Mouse (Mus musculus) stomach, embryonic 15.5 days (tissue): ENCODE data around the gene Med13l. TPM values are rescaled to one million over a fixed set of nuclear protein-coding genes. Genes with fewer than 3 reads are reported as not detected.

Source experiments
- ATAC-seq: fragments of 200-750 bp; cut with Nextera tagmentation; 2 replicates; pipeline ENCODE4 v1.8.0; 2017; ENCODE audit warnings: low read depth, moderate number of reproducible peaks, moderate TSS enrichment; ENCODE audit not compliant: insufficient read depth, low FRiP score
- H3K27ac ChIP-seq: fragments of 300-500 bp; sonication (generic); 2 replicates; pipeline ENCODE4 v1.5.1; 2015; ENCODE audit warnings: mild to moderate bottlenecking, inconsistent platforms
- H3K27me3 ChIP-seq: fragments of 300-500 bp; sonication (generic); replicated peaks from 2 replicates; pipeline ENCODE4 v1.6.1; 2015; ENCODE audit warnings: inconsistent platforms
- H3K36me3 ChIP-seq: fragments of 300-500 bp; sonication (generic); 2 replicates; pipeline ENCODE4 v1.6.1; 2015; ENCODE audit warnings: inconsistent platforms
- H3K4me1 ChIP-seq: fragments of 300-500 bp; sonication (generic); 2 replicates; pipeline ENCODE4 v1.6.1; 2015; ENCODE audit warnings: inconsistent platforms
- H3K4me2 ChIP-seq: fragments of 300-500 bp; sonication (generic); 2 replicates; pipeline ENCODE4 v1.6.1; 2015; ENCODE audit warnings: mild to moderate bottlenecking, inconsistent platforms
- H3K4me3 ChIP-seq: fragments of 300-500 bp; sonication (generic); replicated peaks from 2 replicates; pipeline ENCODE4 v1.5.1; 2015; ENCODE audit warnings: inconsistent platforms
- H3K9ac ChIP-seq: fragments of 300-500 bp; sonication (generic); 2 replicates; pipeline ENCODE4 v1.6.1; 2015; ENCODE audit warnings: inconsistent platforms
- H3K9me3 ChIP-seq: fragments of 300-500 bp; sonication (generic); 2 replicates; pipeline ENCODE4 v1.6.1; 2016; ENCODE audit warnings: inconsistent platforms
- WGBS: fragments of 180-500 bp; shearing (Covaris S2); methylation state at CpG from one replicate; pipeline ENCODE4 v1.1.7; 2015; 5-methylcytosine and 5-hydroxymethylcytosine counted together
- polyA plus RNA-seq: library from polyadenylated mRNA; unstranded; fragments of >200 nt; fragmentation: Nextera tagmentation; extraction: Ambion mirVana; gene quantifications from 2 replicates; pipeline ENCODE4 v1.2.1, GENCODE M21; 2015

The Med13l gene
- polyA plus RNA-seq, 1 experiment from 2014 or later = 11.5 TPM

GRCm38 (mm10) chr5:118667863-118668262 is 107.4 kb downstream of the Med13l start:
- 61% methylated on average over 7 of the region's 7 CpGs for WGBS
- H3K9ac ChIP-seq = no peak overlapping the region
- H3K36me3 ChIP-seq = no peaks in the 10 kb centered on the region
- no peaks in the 10 kb centered on the region for H3K9me3 ChIP-seq
- no peak overlapping the region for H3K4me3 ChIP-seq
- H3K27ac ChIP-seq = no peak overlapping the region
- H3K27me3 ChIP-seq = no peaks in the 10 kb centered on the region
- ATAC-seq = no peak
- peaks cover 28% of the 10 kb centered on the region for H3K4me1 ChIP-seq
- no peak overlapping the region for H3K4me2 ChIP-seq

- ATAC-seq = no peak
- 18% methylated on average over 2 of the region's 2 CpGs for WGBS
- no peak overlapping the region for H3K27ac ChIP-seq
Observed at GRCm38 (mm10) chr5:118668931-118669330, 108.5 kb downstream of the Med13l start.

GRCm38 (mm10) chr5:118672111-118672510 is 111.6 kb downstream of the Med13l start:
- H3K27me3 ChIP-seq = no peaks in the 10 kb centered on the region
- no peaks in the 10 kb centered on the region for H3K36me3 ChIP-seq
- no peak overlapping the region for H3K27ac ChIP-seq
- peaks cover 21% of the 10 kb centered on the region for H3K4me1 ChIP-seq
- H3K4me3 ChIP-seq = no peak overlapping the region
- no peak overlapping the region for H3K9ac ChIP-seq
- H3K4me2 ChIP-seq = no peak overlapping the region
- ATAC-seq = no peak
- H3K9me3 ChIP-seq = no peaks in the 10 kb centered on the region

More at GRCm38 (mm10) chr5:118668931-118669330, 108.5 kb downstream of the Med13l start:
- Histone ChIP-seq H3K9ac (no peak overlapping the region), H3K4me1 (peaks cover 26% of the 10 kb centered on the region), H3K27me3 (no peaks in the 10 kb centered on the region), H3K9me3 (no peaks in the 10 kb centered on the region), H3K36me3 (no peaks in the 10 kb centered on the region), H3K4me2 (no peak overlapping the region), H3K4me3 (no peak overlapping the region)

- H3K9me3 ChIP-seq = no peaks in the 10 kb centered on the region
- H3K9ac ChIP-seq = no peak overlapping the region
- no peak for ATAC-seq
- peaks cover 19% of the 10 kb centered on the region for H3K4me1 ChIP-seq
- no peaks in the 10 kb centered on the region for H3K36me3 ChIP-seq
- 49% methylated on average over 5 of the region's 5 CpGs for WGBS
- no peaks in the 10 kb centered on the region for H3K27me3 ChIP-seq
- H3K4me3 ChIP-seq = no peak overlapping the region
- H3K27ac ChIP-seq = no peak overlapping the region
- H3K4me2 ChIP-seq = no peak overlapping the region
Observed at GRCm38 (mm10) chr5:118673859-118674258, 113.4 kb downstream of the Med13l start.

- no peaks in the 10 kb centered on the region for H3K9me3 ChIP-seq
- H3K27ac ChIP-seq = no peak overlapping the region
- ATAC-seq = peak; percentile 43; the same call in 1 of the 2 replicates
- H3K4me1 ChIP-seq = peaks cover 18% of the 10 kb centered on the region
- H3K36me3 ChIP-seq = no peaks in the 10 kb centered on the region
- H3K9ac ChIP-seq = no peak overlapping the region
- WGBS = 39% methylated on average over 3 of the region's 3 CpGs
- no peak overlapping the region for H3K4me2 ChIP-seq
- H3K4me3 ChIP-seq = no peak overlapping the region
- no peaks in the 10 kb centered on the region for H3K27me3 ChIP-seq
Observed at GRCm38 (mm10) chr5:118674321-118674720, 113.8 kb downstream of the Med13l start.

GRCm38 (mm10) chr5:118675697-118676096 is 115.2 kb downstream of the Med13l start:
- Histone ChIP-seq H3K4me2 (no peak overlapping the region), H3K4me1 (peaks cover 21% of the 10 kb centered on the region), H3K36me3 (no peaks in the 10 kb centered on the region), H3K4me3 (no peak overlapping the region), H3K9ac (no peak overlapping the region), H3K27ac (no peak overlapping the region), H3K27me3 (no peaks in the 10 kb centered on the region), H3K9me3 (no peaks in the 10 kb centered on the region)
- WGBS = 50% methylated on average over 3 of the region's 3 CpGs
- no peak for ATAC-seq

- peaks cover 21% of the 10 kb centered on the region for H3K4me1 ChIP-seq
- H3K36me3 ChIP-seq = no peaks in the 10 kb centered on the region
- no peak overlapping the region for H3K9ac ChIP-seq
- no peak overlapping the region for H3K4me2 ChIP-seq
- H3K4me3 ChIP-seq = no peak overlapping the region
- no peak overlapping the region for H3K27ac ChIP-seq
- H3K9me3 ChIP-seq = no peaks in the 10 kb centered on the region
- no peak for ATAC-seq
- WGBS = 76% methylated on average over 8 of the region's 8 CpGs
- no peaks in the 10 kb centered on the region for H3K27me3 ChIP-seq
Observed at GRCm38 (mm10) chr5:118676151-118676918, 115.9 kb downstream of the Med13l start.

- H3K4me1 ChIP-seq = peaks cover 16% of the 10 kb centered on the region; the same call in 1 of the 2 replicates
- 60% methylated on average over 9 of the region's 9 CpGs for WGBS
- H3K4me2 ChIP-seq = no peak overlapping the region
- peaks cover 7% of the 10 kb centered on the region for H3K36me3 ChIP-seq
- peak; percentile 27; the same call in 1 of the 2 replicates for ATAC-seq
- no peak overlapping the region for H3K9ac ChIP-seq
- no peak overlapping the region for H3K4me3 ChIP-seq
- no peaks in the 10 kb centered on the region for H3K9me3 ChIP-seq
- no peaks in the 10 kb centered on the region for H3K27me3 ChIP-seq
- H3K27ac ChIP-seq = peak overlapping the region; percentile 27; the same call in 1 of the 2 replicates
Observed at GRCm38 (mm10) chr5:118679283-118679835, 118.9 kb downstream of the Med13l start.

GRCm38 (mm10) chr5:118680853-118681252 is 120.4 kb downstream of the Med13l start:
- Histone ChIP-seq H3K4me2 (no peak overlapping the region), H3K27me3 (no peaks in the 10 kb centered on the region), H3K4me3 (no peak overlapping the region), H3K9ac (no peak overlapping the region), H3K36me3 (peaks cover 7% of the 10 kb centered on the region), H3K4me1 (peaks cover 9% of the 10 kb centered on the region; the same call in 1 of the 2 replicates), H3K9me3 (no peaks in the 10 kb centered on the region), H3K27ac (no peak overlapping the region)
- 89% methylated on average over 13 of the region's 13 CpGs for WGBS
- no peak for ATAC-seq

GRCm38 (mm10) chr5:118682007-118682406 is 121.5 kb downstream of the Med13l start:
- Histone ChIP-seq H3K9me3 (no peaks in the 10 kb centered on the region), H3K4me1 (0 out of 2 replicates have a peak, but pooled peaks cover 8% of the 10 kb centered on the region), H3K9ac (no peak overlapping the region), H3K27ac (no peak overlapping the region), H3K27me3 (no peaks in the 10 kb centered on the region), H3K4me3 (no peak overlapping the region), H3K36me3 (peaks cover 7% of the 10 kb centered on the region), H3K4me2 (no peak overlapping the region)
- no peak for ATAC-seq
- 86% methylated on average over 6 of the region's 6 CpGs for WGBS

- ATAC-seq = no peak
- 65% methylated on average over 8 of the region's 8 CpGs for WGBS
- no peaks in the 10 kb centered on the region for H3K9me3 ChIP-seq
- H3K9ac ChIP-seq = no peak overlapping the region
- peaks cover 16% of the 10 kb centered on the region; the same call in 1 of the 2 replicates for H3K4me1 ChIP-seq
- H3K4me3 ChIP-seq = no peak overlapping the region
- H3K36me3 ChIP-seq = peaks cover 7% of the 10 kb centered on the region
- no peak overlapping the region for H3K4me2 ChIP-seq
- no peak overlapping the region for H3K27ac ChIP-seq
- no peaks in the 10 kb centered on the region for H3K27me3 ChIP-seq
Observed at GRCm38 (mm10) chr5:118685145-118685544, 124.7 kb downstream of the Med13l start.

GRCm38 (mm10) chr5:118686021-118686420 is 125.5 kb downstream of the Med13l start:
- 92% methylated on average over 4 of the region's 4 CpGs for WGBS
- no peak for ATAC-seq

More at GRCm38 (mm10) chr5:118686021-118686420, 125.5 kb downstream of the Med13l start:
- H3K9ac ChIP-seq = no peak overlapping the region
- peaks cover 14% of the 10 kb centered on the region; the same call in 1 of the 2 replicates for H3K4me1 ChIP-seq
- no peak overlapping the region for H3K4me2 ChIP-seq
- no peak overlapping the region for H3K4me3 ChIP-seq
- no peaks in the 10 kb centered on the region for H3K27me3 ChIP-seq
- peaks cover 7% of the 10 kb centered on the region for H3K36me3 ChIP-seq
- H3K9me3 ChIP-seq = no peaks in the 10 kb centered on the region
- no peak overlapping the region for H3K27ac ChIP-seq
